Mouse (Mus musculus) intestine, embryonic 16.5 days (tissue): Measurements from ENCODE around the gene Ube2a. TPM values are rescaled to one million over a fixed set of nuclear protein-coding genes. Genes with fewer than 3 reads are reported as not detected.

Source experiments
- ATAC-seq: fragments of 200-750 bp; cut with Nextera tagmentation; 2 replicates; pipeline ENCODE4 v1.8.0; 2017; ENCODE audit warnings: moderate TSS enrichment, moderate library complexity
- H3K27ac ChIP-seq: fragments of 300-500 bp; sonication (generic); 2 replicates; pipeline ENCODE4 v1.5.1; 2014; ENCODE audit warnings: mild to moderate bottlenecking, low read length
- H3K27me3 ChIP-seq: fragments of 300-500 bp; sonication (generic); replicated peaks from 2 replicates; pipeline ENCODE4 v1.6.1; 2014; ENCODE audit warnings: low read length, control low read depth, mixed read lengths; ENCODE audit not compliant: control insufficient read depth, insufficient read depth
- H3K36me3 ChIP-seq: fragments of 300-500 bp; sonication (generic); 2 replicates; pipeline ENCODE4 v1.6.1; 2014; ENCODE audit warnings: low read length, control low read depth; ENCODE audit not compliant: control insufficient read depth, insufficient read depth
- H3K4me1 ChIP-seq: fragments of 300-500 bp; sonication (generic); 2 replicates; pipeline ENCODE4 v1.6.1; 2014; ENCODE audit warnings: low read length, control low read depth, mixed read lengths; ENCODE audit not compliant: control insufficient read depth, insufficient read depth
- H3K4me2 ChIP-seq: fragments of 300-500 bp; sonication (generic); 2 replicates; pipeline ENCODE4 v1.6.1; 2014; ENCODE audit warnings: low read depth, low read length, control low read depth
- H3K4me3 ChIP-seq: fragments of 300-500 bp; sonication (generic); 2 replicates; pipeline ENCODE4 v1.5.1; 2014; ENCODE audit warnings: mild to moderate bottlenecking, low read length
- H3K9ac ChIP-seq: fragments of 300-500 bp; sonication (generic); 2 replicates; pipeline ENCODE4 v1.6.1; 2014; ENCODE audit warnings: low read depth, low read length
- H3K9me3 ChIP-seq: fragments of 300-500 bp; sonication (generic); 2 replicates; pipeline ENCODE4 v1.6.1; 2016; ENCODE audit warnings: low read length, control low read depth; ENCODE audit not compliant: control insufficient read depth
- WGBS: fragments of 180-500 bp; shearing (Covaris S2); extraction: QIAGEN DNeasy Blood & Tissue Kit; methylation state at CpG from one replicate; pipeline ENCODE4 v1.1.7; 2014; 5-methylcytosine and 5-hydroxymethylcytosine counted together
- polyA plus RNA-seq: library from polyadenylated mRNA; unstranded; fragments of >200 nt; fragmentation: Nextera tagmentation; extraction: Ambion mirVana; gene quantifications from 2 replicates; pipeline ENCODE4 v1.2.1, GENCODE M21; 2015

The Ube2a gene
- polyA plus RNA-seq, 1 experiment from 2014 or later, result 108 TPM

DNA sequence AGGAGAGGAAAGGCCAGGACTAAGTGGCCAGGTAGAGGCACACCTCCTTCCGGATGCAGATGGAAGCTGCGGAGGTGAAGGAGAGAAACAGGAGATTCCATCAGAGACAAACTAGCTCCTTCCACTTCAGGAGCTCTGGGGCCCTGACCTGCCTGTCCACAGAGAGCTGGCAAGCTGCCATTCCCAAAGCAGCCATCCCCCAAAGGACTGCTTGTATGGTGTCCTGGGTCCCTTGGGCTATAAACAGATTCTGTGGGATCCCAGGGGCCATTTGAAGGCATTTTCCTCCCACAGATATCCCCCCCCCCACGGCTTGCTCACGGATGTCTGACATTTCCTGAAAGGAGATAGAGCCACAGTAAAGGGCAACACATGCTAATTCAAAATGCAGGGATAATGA lies 55.1 kb downstream of the Ube2a start:
- H3K4me1 ChIP-seq, result no peaks in the 10 kb centered on the region
- H3K27me3 ChIP-seq, result no peaks in the 10 kb centered on the region
- H3K4me2 ChIP-seq, result no peak overlapping the region
- no peaks in the 10 kb centered on the region for H3K9me3 ChIP-seq
- WGBS, result 76% methylated on average over 4 of the region's 4 CpGs
- H3K36me3 ChIP-seq, result no peaks in the 10 kb centered on the region
- ATAC-seq, result no peak
- no peak overlapping the region for H3K27ac ChIP-seq
- no peak overlapping the region for H3K4me3 ChIP-seq
- H3K9ac ChIP-seq, result no peak overlapping the region

DNA sequence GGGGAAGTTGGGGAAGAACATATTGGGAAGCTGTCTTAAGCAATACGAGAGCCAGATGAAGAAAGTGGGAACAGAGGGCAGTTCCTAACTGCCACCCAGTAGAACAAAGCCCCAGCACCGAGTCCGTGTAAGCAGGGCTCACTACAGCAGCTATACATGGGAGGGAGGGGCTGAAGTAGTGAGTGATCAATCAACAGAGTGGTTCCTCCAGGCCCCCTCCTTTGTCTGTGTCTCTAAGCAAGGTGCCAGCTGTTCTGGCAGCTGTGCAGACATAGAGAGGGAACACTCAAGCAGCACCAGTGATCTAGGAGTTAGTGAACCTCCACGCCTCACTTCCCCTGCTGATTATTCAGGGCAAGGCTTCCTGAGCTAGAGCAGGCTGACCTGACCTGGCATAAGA lies 56.0 kb downstream of the Ube2a start:
- ATAC-seq, result no peak
- Histone ChIP-seq H3K9ac (no peak overlapping the region), H3K4me1 (no peaks in the 10 kb centered on the region), H3K36me3 (no peaks in the 10 kb centered on the region), H3K9me3 (no peaks in the 10 kb centered on the region), H3K27ac (no peak overlapping the region), H3K4me2 (no peak overlapping the region), H3K4me3 (no peak overlapping the region), H3K27me3 (no peaks in the 10 kb centered on the region)
- WGBS, result 67% methylated on average over 4 of the region's 4 CpGs

DNA sequence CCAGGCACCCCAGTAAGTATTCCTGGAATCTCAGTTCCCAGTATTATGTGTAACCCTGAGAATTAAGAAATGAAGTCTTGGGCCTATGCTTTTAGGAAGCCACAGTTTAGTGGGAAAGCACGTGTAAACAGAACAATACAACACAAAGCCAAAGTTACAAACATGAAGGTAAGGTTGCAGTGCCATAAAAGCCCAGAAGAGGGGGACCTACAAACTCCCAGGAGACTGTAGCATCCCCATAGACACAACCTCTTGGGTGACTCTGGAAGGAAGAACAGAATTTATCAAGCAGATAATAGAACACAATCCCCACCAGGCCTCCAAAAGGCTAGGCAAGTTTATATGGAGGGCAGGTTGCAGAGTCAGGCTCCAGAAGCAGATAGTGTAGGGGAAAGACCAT lies 56.9 kb downstream of the Ube2a start:
- Histone ChIP-seq H3K4me2 (no peak overlapping the region), H3K4me3 (no peak overlapping the region), H3K4me1 (no peaks in the 10 kb centered on the region), H3K27me3 (no peaks in the 10 kb centered on the region), H3K27ac (no peak overlapping the region), H3K9ac (no peak overlapping the region), H3K36me3 (no peaks in the 10 kb centered on the region), H3K9me3 (no peaks in the 10 kb centered on the region)
- 42% methylated on average over 1 of the region's 1 CpGs for WGBS
- no peak for ATAC-seq

Other genes starting within 250 kb of the Ube2a start
- 1.9 and 2.1 TPM in 2 replicates for gene Akap17b, start 228.5 kb upstream of the Ube2a start, polyA plus RNA-seq
- 4.4 and 4.7 TPM in 2 replicates for gene Slc25a43, start 130.2 kb upstream of the Ube2a start, polyA plus RNA-seq
- gene Slc25a5, start 78.2 kb upstream of the Ube2a start, polyA plus RNA-seq, result 1,210 and 1,225 TPM in 2 replicates
- gene C330007P06Rik, start 211 bp downstream of the Ube2a start, polyA plus RNA-seq, result 24.9 and 25.5 TPM in 2 replicates
- 1.4 and 1.5 TPM in 2 replicates for gene Nkrf, start 29.0 kb downstream of the Ube2a start, polyA plus RNA-seq
- gene Sept6, start 117.9 kb downstream of the Ube2a start, polyA plus RNA-seq, result 11.0 and 12.1 TPM in 2 replicates
- gene Sowahd, start 174.9 kb downstream of the Ube2a start, polyA plus RNA-seq, result 0.11 TPM in 2 replicates
- 429 and 442 TPM in 2 replicates for gene Rpl39, start 211.5 kb downstream of the Ube2a start, polyA plus RNA-seq
- gene Upf3b, start 236.4 kb downstream of the Ube2a start, polyA plus RNA-seq, result 12.1 and 14.2 TPM in 2 replicates